Mouse (Mus musculus) myocyte (in vitro differentiated cells): ENCODE data around the gene Txnrd1. TPM values are rescaled to one million over a fixed set of nuclear protein-coding genes. Genes with fewer than 3 reads are reported as not detected.

Experiments
- H3K27me3 ChIP-seq: one replicate; pipeline ENCODE4 v1.6.1; 2011; ENCODE audit not compliant: control insufficient read depth, insufficient read depth, insufficient read length
- H3K36me3 ChIP-seq: one replicate; pipeline ENCODE4 v1.6.1; 2011; ENCODE audit not compliant: control insufficient read depth, insufficient read depth
- H3K4me2 ChIP-seq: one replicate; pipeline ENCODE4 v1.6.1; 2011; ENCODE audit warnings: low read depth, control low read depth
- H3K4me3 ChIP-seq: one replicate; pipeline ENCODE4 v1.5.1; 2011; ENCODE audit warnings: mild to moderate bottlenecking, control low read depth, moderate library complexity
- H3K79me2 ChIP-seq: one replicate; pipeline ENCODE4 v1.6.1; 2011; ENCODE audit not compliant: control insufficient read depth, insufficient read depth
- H3ac ChIP-seq: one replicate; pipeline ENCODE4 v1.6.1; 2011; ENCODE audit not compliant: control insufficient read depth, insufficient read length
- CEBPB ChIP-seq: IDR thresholded peaks from 2 replicates; pipeline ENCODE4 v1.6.1; 2011; ENCODE audit warnings: mild to moderate bottlenecking, moderate library complexity; ENCODE audit not compliant: poor library complexity, insufficient read depth, severe bottlenecking
- E2F4 ChIP-seq: IDR thresholded peaks from one replicate; pipeline ENCODE4 v1.6.1; 2011; ENCODE audit warnings: mild to moderate bottlenecking, control low read depth, moderate library complexity; ENCODE audit not compliant: insufficient read depth
- MAX ChIP-seq: IDR thresholded peaks from one replicate; pipeline ENCODE4 v1.6.1; 2011; ENCODE audit warnings: low read depth, mild to moderate bottlenecking, control low read depth
- MYOD1 ChIP-seq, 3 experiments: IDR thresholded peaks; one replicate each; pipeline ENCODE4 v1.6.1; 2011; ENCODE audit warnings: control low read depth in 2 of 3, low read depth in 2 of 3, mild to moderate bottlenecking in 2 of 3, moderate library complexity in 1 of 3; ENCODE audit not compliant: insufficient read length in 2 of 3, control insufficient read depth in 1 of 3
- MYOG ChIP-seq, 3 experiments: IDR thresholded peaks; one replicate each; pipeline ENCODE4 v1.6.1; 2011; ENCODE audit warnings: control low read depth in 2 of 3, low read depth in 2 of 3, mild to moderate bottlenecking in 2 of 3; ENCODE audit not compliant: insufficient read length in 2 of 3, control insufficient read depth in 1 of 3, insufficient read depth in 1 of 3
- POLR2A ChIP-seq: IDR thresholded peaks from one replicate; pipeline ENCODE4 v1.6.1; 2011; ENCODE audit warnings: low read depth, mild to moderate bottlenecking, control low read depth, moderate library complexity; ENCODE audit not compliant: insufficient read length
- POLR2AphosphoS2 ChIP-seq: IDR thresholded peaks from one replicate; pipeline ENCODE4 v1.6.1; 2011; ENCODE audit warnings: low read depth, control low read depth; ENCODE audit not compliant: insufficient read length
- REST ChIP-seq: IDR thresholded peaks from one replicate; pipeline ENCODE4 v1.6.1; 2011; ENCODE audit warnings: mild to moderate bottlenecking, control low read depth, moderate library complexity; ENCODE audit not compliant: insufficient read depth, insufficient read length
- SRF ChIP-seq: IDR thresholded peaks from one replicate; pipeline ENCODE4 v1.6.1; 2011; ENCODE audit warnings: low read depth; ENCODE audit not compliant: control insufficient read depth, insufficient read length
- TCF12 ChIP-seq: IDR thresholded peaks from one replicate; pipeline ENCODE4 v1.6.1; 2011; ENCODE audit warnings: mild to moderate bottlenecking, control low read depth; ENCODE audit not compliant: poor library complexity, insufficient read depth, severe bottlenecking
- TCF3 ChIP-seq: IDR thresholded peaks from one replicate; pipeline ENCODE4 v1.6.1; 2011; ENCODE audit warnings: low read depth, control low read depth; ENCODE audit not compliant: insufficient read length
- USF1 ChIP-seq: IDR thresholded peaks from one replicate; pipeline ENCODE4 v1.6.1; 2011; ENCODE audit warnings: low read depth, mild to moderate bottlenecking, control low read depth, moderate library complexity
- polyA plus RNA-seq: library from polyadenylated mRNA; unstranded; fragments of >200 nt; fragmentation: generic; extraction: Trizol; gene quantifications from one replicate; pipeline ENCODE4 v1.2.1, GENCODE M21; 2012; ENCODE audit warnings: missing spikeins

Gene Txnrd1
- polyA plus RNA-seq, 1 experiment, result 77.0 TPM

DNA sequence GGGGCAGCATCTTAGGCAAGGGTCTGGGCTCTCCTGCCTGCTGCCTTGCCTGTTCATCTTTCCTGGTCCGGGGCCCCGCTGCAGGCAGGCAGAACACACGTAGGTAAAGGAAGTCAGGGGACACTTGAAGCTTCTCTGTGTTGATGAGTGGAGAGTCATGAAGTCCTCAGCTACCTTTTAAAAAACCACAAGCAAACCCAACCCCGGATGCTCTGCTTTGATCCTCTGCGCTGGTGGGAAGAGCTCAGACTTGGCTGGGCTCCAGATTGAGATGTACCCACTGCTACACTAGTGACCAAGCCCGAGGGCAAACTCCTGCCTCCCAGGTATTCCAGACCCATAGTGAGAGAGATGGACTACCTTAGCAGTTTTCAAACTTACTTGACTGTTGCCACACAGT lies 53.6 kb downstream of the Txnrd1 start:
- H3ac ChIP-seq, result no peak overlapping the region
- TF ChIP-seq SRF, result no peak
- no peak for TF ChIP-seq USF1
- TF ChIP-seq E2F4, result no peak
- TF ChIP-seq MYOG (IDR thresholded peaks at IDR 0.05; ENCODE audit: control insufficient read depth in 1 of 3, insufficient read depth in 1 of 3, insufficient read length in 2 of 3, low read depth in 2 of 3), result no peak
- no peak for TF ChIP-seq TCF12
- no peak for TF ChIP-seq POLR2AphosphoS2
- no peak for TF ChIP-seq REST
- TF ChIP-seq CEBPB, result no peak
- TF ChIP-seq MYOD1 (IDR thresholded peaks at IDR 0.05; ENCODE audit: control insufficient read depth in 1 of 3, insufficient read length in 2 of 3, low read depth in 2 of 3), result no peak
- no peak for TF ChIP-seq MAX
- no peak for TF ChIP-seq POLR2A
- no peak for TF ChIP-seq TCF3
- peaks cover 90% of the 10 kb centered on the region for H3K36me3 ChIP-seq
- no peak overlapping the region for H3K4me3 ChIP-seq
- no peak overlapping the region for H3K4me2 ChIP-seq
- no peaks in the 10 kb centered on the region for H3K27me3 ChIP-seq
- H3K79me2 ChIP-seq, result no peaks in the 10 kb centered on the region

- H3K4me3 ChIP-seq, result no peak overlapping the region
- H3K4me2 ChIP-seq, result no peak overlapping the region
- H3K36me3 ChIP-seq, result peaks cover 84% of the 10 kb centered on the region
- TF ChIP-seq POLR2A (peak; percentile 11), MYOG (IDR thresholded peaks at IDR 0.05; ENCODE audit: control insufficient read depth in 1 of 3, insufficient read depth in 1 of 3, insufficient read length in 2 of 3, low read depth in 2 of 3) (no peak)
- H3K27me3 ChIP-seq, result no peaks in the 10 kb centered on the region
- H3ac ChIP-seq, result no peak overlapping the region
- H3K79me2 ChIP-seq, result no peaks in the 10 kb centered on the region
Observed at GRCm38 (mm10) chr10:82888576-82888975, 54.8 kb downstream of the Txnrd1 start.

DNA sequence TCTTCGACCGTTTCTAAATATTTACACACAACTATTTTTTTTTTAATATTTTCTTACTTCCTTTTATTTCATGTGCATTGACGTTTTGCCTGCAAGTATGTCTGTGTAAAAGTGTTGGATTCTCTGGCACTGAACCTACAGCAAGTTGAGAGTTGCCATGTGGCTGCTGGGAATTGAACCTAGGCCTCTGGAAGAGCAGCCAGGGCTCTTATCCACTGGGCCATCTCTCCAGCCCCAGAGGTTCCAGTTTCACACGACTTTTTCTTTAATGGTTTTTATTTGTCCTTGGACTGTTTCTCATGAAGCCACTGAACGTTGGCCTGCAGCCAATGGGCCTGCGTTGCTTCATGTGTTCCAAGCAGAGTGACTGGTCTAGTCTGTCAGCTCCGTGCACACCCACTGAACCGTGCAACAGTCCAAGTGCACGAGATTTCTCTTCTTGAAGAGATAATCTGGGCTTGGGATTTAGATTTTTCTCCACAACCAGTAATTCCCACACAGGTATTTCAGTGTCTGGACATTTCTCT lies 55.8 kb downstream of the Txnrd1 start:
- peaks cover 81% of the 10 kb centered on the region for H3K36me3 ChIP-seq
- H3K4me3 ChIP-seq, result no peak overlapping the region
- no peak for TF ChIP-seq CEBPB
- TF ChIP-seq POLR2AphosphoS2, result no peak
- TF ChIP-seq E2F4, result no peak
- no peak for TF ChIP-seq TCF12
- TF ChIP-seq REST, result no peak
- no peak for TF ChIP-seq SRF
- no peak for TF ChIP-seq USF1
- no peak for TF ChIP-seq TCF3
- TF ChIP-seq MAX, result no peak
- H3ac ChIP-seq, result no peak overlapping the region
- H3K27me3 ChIP-seq, result no peaks in the 10 kb centered on the region
- H3K4me2 ChIP-seq, result no peak overlapping the region
- H3K79me2 ChIP-seq, result no peaks in the 10 kb centered on the region

GRCm38 (mm10) chr10:82890936-82891335 lies 57.2 kb downstream of the Txnrd1 start:
- Histone ChIP-seq H3K36me3 (peaks cover 81% of the 10 kb centered on the region), H3K27me3 (no peaks in the 10 kb centered on the region), H3K4me2 (no peak overlapping the region), H3K4me3 (no peak overlapping the region), H3ac (no peak overlapping the region), H3K79me2 (no peaks in the 10 kb centered on the region)
- no peak for TF ChIP-seq REST

DNA sequence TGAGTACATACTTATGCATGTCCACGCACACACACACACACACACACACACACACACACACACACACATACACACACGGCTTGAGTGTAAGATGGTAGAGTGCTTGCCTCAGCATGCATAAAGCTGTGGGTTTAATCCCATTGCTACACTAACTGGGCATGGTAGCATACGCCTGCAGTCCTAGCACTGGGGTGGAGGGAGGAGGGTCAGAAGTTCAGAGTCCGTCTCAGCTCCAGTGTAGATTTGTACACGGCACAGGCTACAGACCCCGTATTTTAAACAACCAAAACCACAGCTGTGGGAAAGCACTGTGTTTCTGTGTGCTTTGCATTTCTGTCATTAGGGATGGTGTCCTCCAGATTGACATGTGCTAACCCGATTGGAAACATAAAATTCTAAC lies 57.7 kb downstream of the Txnrd1 start:
- H3K36me3 ChIP-seq, result peaks cover 80% of the 10 kb centered on the region

More for the DNA sequence above, 57.7 kb downstream of the Txnrd1 start:
- no peak overlapping the region for H3K4me2 ChIP-seq
- H3K79me2 ChIP-seq, result no peaks in the 10 kb centered on the region
- H3K27me3 ChIP-seq, result no peaks in the 10 kb centered on the region
- no peak overlapping the region for H3K4me3 ChIP-seq
- H3ac ChIP-seq, result no peak overlapping the region
- no peak for TF ChIP-seq MAX
- no peak for TF ChIP-seq TCF12
- no peak for TF ChIP-seq E2F4
- no peak for TF ChIP-seq MYOG (IDR thresholded peaks at IDR 0.05; ENCODE audit: control insufficient read depth in 1 of 3, insufficient read depth in 1 of 3, insufficient read length in 2 of 3, low read depth in 2 of 3)
- TF ChIP-seq POLR2AphosphoS2, result no peak
- TF ChIP-seq TCF3, result no peak
- no peak for TF ChIP-seq MYOD1 (IDR thresholded peaks at IDR 0.05; ENCODE audit: control insufficient read depth in 1 of 3, insufficient read length in 2 of 3, low read depth in 2 of 3)
- TF ChIP-seq USF1, result no peak
- no peak for TF ChIP-seq CEBPB
- TF ChIP-seq SRF, result no peak
- no peak for TF ChIP-seq POLR2A
- no peak for TF ChIP-seq REST
